Comparison of ENCODE assay signal across 11 mouse cellular contexts in genomic region chr15:5088850-5089608, GRCm38 (mm10). TPM values are rescaled to one million over a fixed set of nuclear protein-coding genes. Genes with fewer than 3 reads are reported as not detected.
DNase-seq lines count a peak whose midpoint lies in the region; ATAC-seq lines count a peak whose summit lies in the region.
"Had no signal": no experiment of that assay in that cellular context is flagged by ENCODE, and none has a peak within 500 bp of the region (broad histone marks: within the 10 kb centered on the region; RNA-seq: fewer than 3 reads in every experiment).

No protein-coding gene starts in this region.

- no peak overlapping the region for H3K9ac ChIP-seq in midbrain, embryonic 13.5 days (replicated peaks)
- H3K9ac ChIP-seq: limb, embryonic 13.5 days had no signal

- H3K36me3 ChIP-seq in midbrain, embryonic 13.5 days: no peaks in the 10 kb centered on the region
- H3K36me3 ChIP-seq: limb, embryonic 13.5 days had no signal

- no peaks in the 10 kb centered on the region for H3K9me3 ChIP-seq in midbrain, embryonic 13.5 days
- H3K9me3 ChIP-seq: limb, embryonic 13.5 days had no signal

- 67% methylated on average over 7 of the region's 7 CpGs for WGBS in midbrain, embryonic 13.5 days

- no peaks in the 10 kb centered on the region for H3K4me1 ChIP-seq in midbrain, embryonic 13.5 days (replicated peaks)

- no peak overlapping the region for H3K4me3 ChIP-seq in midbrain, embryonic 13.5 days (replicated peaks)
- H3K4me3 ChIP-seq: limb, embryonic 13.5 days had no signal

- DNase-seq in Muller cell, postnatal 12 days (ENCODE audit: inconsistent ontology term): peak; percentile 19
- peak; percentile 13 for DNase-seq in forelimb bud, embryonic 11.5 days (ENCODE audit: low read depth, low spot score)
- DNase-seq in testis, postnatal 14 days (ENCODE audit: low spot score): no peak
- no peak for DNase-seq in urinary bladder, postnatal 36 days (ENCODE audit: low spot score in 2 of 2)
- DNase-seq in lung, postnatal 14 days: no peak
- DNase-seq: adrenal gland, postnatal 10 days; cerebellum, adult 11-12 months; kidney, adult 11 months had no signal

- no peaks in the 10 kb centered on the region for H3K27me3 ChIP-seq in midbrain, embryonic 13.5 days
- H3K27me3 ChIP-seq: limb, embryonic 13.5 days had no signal

- H3K4me2 ChIP-seq in midbrain, embryonic 13.5 days (replicated peaks): no peak overlapping the region
- H3K4me2 ChIP-seq: limb, embryonic 13.5 days had no signal

- H3K27ac ChIP-seq in midbrain, embryonic 13.5 days: peak overlapping the region; percentile 56; the same call in 1 of the 2 replicates
- H3K27ac ChIP-seq: limb, embryonic 13.5 days had no signal

- peak; percentile 81 for ATAC-seq in CD4-positive, CD25-positive, alpha-beta regulatory T cell, adult 4 months
- peak; percentile 86 for ATAC-seq in midbrain, embryonic 13.5 days

RNA-seq across cellular contexts. Expression of gene Card6, which starts 19.3 kb away (rescaled TPM):
- 10 to 100 TPM; 47.4 to 53.6 TPM for polyA plus RNA-seq in CD4-positive, CD25-positive, alpha-beta regulatory T cell, adult 4 months (2017; shearing (Covaris generic))
- 0.46 and 0.59 TPM in 2 replicates for polyA plus RNA-seq in midbrain, embryonic 13.5 days (2015; fragmentation: Nextera tagmentation; extraction: Ambion mirVana)

RNA-seq across cellular contexts. Expression of gene C7, which starts 25.5 kb away (rescaled TPM):
- polyA plus RNA-seq in CD4-positive, CD25-positive, alpha-beta regulatory T cell, adult 4 months (2017; shearing (Covaris generic)): not detected
- polyA plus RNA-seq in midbrain, embryonic 13.5 days (2015; fragmentation: Nextera tagmentation; extraction: Ambion mirVana): not detected in 2 replicates

RNA-seq across cellular contexts. Expression of gene Rpl37, which starts 27.4 kb away (rescaled TPM):
- polyA plus RNA-seq in CD4-positive, CD25-positive, alpha-beta regulatory T cell, adult 4 months (2017; shearing (Covaris generic)): 1,000 to 10,000 TPM; 1,603 to 2,725 TPM
- 409 and 410 TPM in 2 replicates for polyA plus RNA-seq in midbrain, embryonic 13.5 days (2015; fragmentation: Nextera tagmentation; extraction: Ambion mirVana)

RNA-seq across cellular contexts. Expression of gene Prkaa1, which starts 54.6 kb away (rescaled TPM):
- polyA plus RNA-seq in CD4-positive, CD25-positive, alpha-beta regulatory T cell, adult 4 months (2017; shearing (Covaris generic)): 10 to 100 TPM; 19.5 to 20.4 TPM
- 13.4 and 14.3 TPM in 2 replicates for polyA plus RNA-seq in midbrain, embryonic 13.5 days (2015; fragmentation: Nextera tagmentation; extraction: Ambion mirVana)

Comparison
In these comparisons a context has a peak if more than half of its experiments do, and no peak if none do; other contexts are left out.
1. DNase-seq: peak in Muller cell, postnatal 12 days (single experiment) and forelimb bud, embryonic 11.5 days (single experiment); none in testis, postnatal 14 days (single experiment), urinary bladder, postnatal 36 days (0 of 2) and lung, postnatal 14 days (single experiment).
2. RNA of gene Card6, which starts 19.3 kb away (polyA plus RNA-seq): 47.4 to 53.6 TPM in CD4-positive, CD25-positive, alpha-beta regulatory T cell, adult 4 months; 0.46 to 0.59 TPM in midbrain, embryonic 13.5 days; every median in the first group is over 10 times any median in the second.